In the genomic region with DNA sequence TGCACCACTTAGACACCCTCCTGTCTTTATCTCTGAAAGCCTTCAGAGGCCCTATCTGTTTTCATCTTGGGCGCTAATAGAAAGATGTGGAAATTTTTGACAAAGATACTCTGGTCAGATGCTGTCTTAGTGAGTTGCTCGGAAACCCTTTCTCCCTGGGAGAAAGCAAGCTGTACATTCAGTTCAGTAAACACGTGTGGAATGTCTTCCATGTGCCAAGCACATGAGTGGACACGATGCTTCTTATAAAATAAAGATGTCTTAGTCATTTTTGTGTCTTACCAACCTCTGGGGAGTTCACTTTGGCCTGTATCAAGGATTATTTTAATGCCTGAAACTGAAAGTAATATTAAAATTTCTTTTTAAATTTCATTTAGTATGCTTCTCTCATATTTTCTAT, we compare ENCODE assay signal across 20 mouse cellular contexts. TPM values are rescaled to one million over a fixed set of nuclear protein-coding genes. Genes with fewer than 3 reads are reported as not detected.
DNase-seq lines count a peak whose midpoint lies in the region; ATAC-seq and TF ChIP-seq lines count a peak whose summit lies in the region.
"Had no signal": no experiment of that assay in that cellular context is flagged by ENCODE, and none has a peak within 500 bp of the region (broad histone marks: within the 10 kb centered on the region; RNA-seq: fewer than 3 reads in every experiment).

No protein-coding gene starts in this region.

- H3K36me3 ChIP-seq in lung, embryonic 15.5 days: no peaks in the 10 kb centered on the region
- no peaks in the 10 kb centered on the region for H3K36me3 ChIP-seq in C2C12 (ENCODE audit: control insufficient read depth, insufficient read depth)
- H3K36me3 ChIP-seq: embryonic facial prominence, embryonic 15.5 days; forebrain, embryonic 15.5 days; heart, embryonic 12.5 days; hindbrain, embryonic 10.5 days; intestine, embryonic 15.5 days had no signal

- H3K4me1 ChIP-seq in lung, embryonic 15.5 days: no peaks in the 10 kb centered on the region
- H3K4me1 ChIP-seq in embryonic fibroblast, embryonic 13.5 days (ENCODE audit: control insufficient read depth, insufficient read depth, low read length): peaks cover 11% of the 10 kb centered on the region
- H3K4me1 ChIP-seq: embryonic facial prominence, embryonic 15.5 days; forebrain, embryonic 15.5 days; heart, embryonic 12.5 days; hindbrain, embryonic 10.5 days; intestine, embryonic 15.5 days had no signal

- H3K79me2 ChIP-seq in C2C12 (ENCODE audit: control insufficient read depth, insufficient read depth): no peaks in the 10 kb centered on the region

- WGBS in lung, embryonic 15.5 days: 56% methylated on average over 4 of the region's 4 CpGs

- no peak overlapping the region for H3ac ChIP-seq in C2C12 (ENCODE audit: control insufficient read depth, insufficient read length, low read depth)

- ATAC-seq in lung, embryonic 15.5 days (ENCODE audit: borderline replicate concordance, extremely low read depth, low FRiP score, low TSS enrichment): no peak
- ATAC-seq: forebrain, embryonic 15.5 days; intestine, embryonic 15.5 days had no signal

- no peak overlapping the region for H3K4me2 ChIP-seq in lung, embryonic 15.5 days
- H3K4me2 ChIP-seq: embryonic facial prominence, embryonic 15.5 days; forebrain, embryonic 15.5 days; heart, embryonic 12.5 days; hindbrain, embryonic 14.5 days; intestine, embryonic 15.5 days had no signal

- no peak for TF ChIP-seq CTCF in C2C12 (IDR thresholded peaks at IDR 0.05; ENCODE audit: control insufficient read depth, insufficient read depth, insufficient read length)
- TF ChIP-seq CTCF in embryonic fibroblast, embryonic 13.5 days (IDR thresholded peaks at IDR 0.05; ENCODE audit: borderline replicate concordance, insufficient read depth, low read length): no peak

- no peaks in the 10 kb centered on the region for H3K9me3 ChIP-seq in lung, embryonic 15.5 days
- H3K9me3 ChIP-seq: embryonic facial prominence, embryonic 15.5 days; forebrain, embryonic 15.5 days; heart, embryonic 12.5 days; hindbrain, embryonic 10.5 days; intestine, embryonic 15.5 days had no signal

- H3K27me3 ChIP-seq in lung, embryonic 15.5 days: peaks cover 3% of the 10 kb centered on the region; the same call in 1 of the 2 replicates
- H3K27me3 ChIP-seq in C2C12 (ENCODE audit: control insufficient read depth, insufficient read depth, insufficient read length): no peaks in the 10 kb centered on the region
- H3K27me3 ChIP-seq: embryonic facial prominence, embryonic 15.5 days; forebrain, embryonic 15.5 days; heart, embryonic 12.5 days; intestine, embryonic 15.5 days had no signal

- peak overlapping the region; percentile 50 for H3K27ac ChIP-seq in lung, embryonic 15.5 days
- H3K27ac ChIP-seq in embryonic fibroblast, embryonic 13.5 days (ENCODE audit: insufficient read depth, low read length): peak overlapping the region; percentile 98
- H3K27ac ChIP-seq: embryonic facial prominence, embryonic 15.5 days; forebrain, embryonic 15.5 days; hindbrain, embryonic 10.5 days; hindbrain, embryonic 14.5 days; intestine, embryonic 15.5 days had no signal

- TF ChIP-seq POLR2A in embryonic fibroblast, embryonic 13.5 days (IDR thresholded peaks at IDR 0.05; ENCODE audit: low read depth, low read length): no peak

- no peak overlapping the region for H3K9ac ChIP-seq in lung, embryonic 15.5 days
- H3K9ac ChIP-seq: embryonic facial prominence, embryonic 15.5 days; forebrain, embryonic 15.5 days; heart, embryonic 12.5 days; hindbrain, embryonic 14.5 days; intestine, embryonic 15.5 days had no signal

- H3K4me3 ChIP-seq in lung, embryonic 15.5 days: no peak overlapping the region
- H3K4me3 ChIP-seq in C2C12 (ENCODE audit: insufficient read depth, poor library complexity, severe bottlenecking): no peak overlapping the region
- no peak overlapping the region for H3K4me3 ChIP-seq in embryonic fibroblast, embryonic 13.5 days (ENCODE audit: insufficient read depth, low read length)
- H3K4me3 ChIP-seq: embryonic facial prominence, embryonic 15.5 days; forebrain, embryonic 15.5 days; heart, embryonic 12.5 days; hindbrain, embryonic 10.5 days; intestine, embryonic 15.5 days had no signal

- peak; percentile 4 for DNase-seq in gastrocnemius, adult 18-20 months (ENCODE audit: low spot score)
- no peak for DNase-seq in gastrocnemius, postnatal 36 days
- no peak for DNase-seq in lung, postnatal 36 days
- DNase-seq in c-Kit-positive CD71-positive TER-119-positive erythroid progenitor cells, embryonic 14.5 days (ENCODE audit: low spot score): no peak
- DNase-seq in left cerebral cortex, adult 8-10 months (ENCODE audit: low spot score in 2 of 2): no peak
- DNase-seq: adrenal gland, postnatal 10 days; cerebellum, adult 18-20 months; cerebellum, adult 9-11 months; cerebellum, postnatal 36 days had no signal

- no peaks in the 10 kb centered on the region for H3K79me3 ChIP-seq in C2C12 (ENCODE audit: low read depth)

- intact Hi-C loops in gastrocnemius, postnatal 36 days (cut with DNase I): no loop called here

TF ChIP-seq in C2C12, 6 proteins besides CTCF, POLR2A, EP300 and RAD21:
- TF ChIP-seq CEBPB (IDR thresholded peaks at IDR 0.05; ENCODE audit: low read depth): no peak
- TF ChIP-seq MAX (IDR thresholded peaks at IDR 0.05): peak; percentile 25
- no peak for TF ChIP-seq MYOG (IDR thresholded peaks at IDR 0.05; ENCODE audit: control insufficient read depth, extremely low read depth, insufficient read length)
- no peak for TF ChIP-seq FOSL1 (IDR thresholded peaks at IDR 0.05; ENCODE audit: insufficient read depth, low read length, poor library complexity, severe bottlenecking)
- no peak for TF ChIP-seq USF1 (IDR thresholded peaks at IDR 0.05; ENCODE audit: low read depth)
- no peak for TF ChIP-seq MYOD1 (IDR thresholded peaks at IDR 0.05; ENCODE audit: control insufficient read depth, insufficient read length, low read depth)

RNA-seq across cellular contexts. Expression of gene Vegfd, which starts 6.5 kb away (rescaled TPM):
- 1 to 10 TPM; 1.9 to 3.0 TPM for total RNA-seq in gastrocnemius, adult 18-20 months (2021)
- total RNA-seq in gastrocnemius, postnatal 36 days (2021): 1 to 10 TPM; 1.9 to 2.3 TPM
- 48.1 and 52.2 TPM in 2 replicates for polyA plus RNA-seq in lung, embryonic 15.5 days (2015; fragmentation: Nextera tagmentation; extraction: Ambion mirVana)
- polyA plus RNA-seq in C2C12 (2012; fragmentation: generic; extraction: Trizol): 2.8 TPM
- 34.7 and 58.0 TPM in 2 replicates for polyA plus RNA-seq in embryonic fibroblast, embryonic 13.5 days (2011; ENCODE audit: insufficient read length, low read depth, missing spikeins)
- 1 to 10 TPM; 2.1 to 3.2 (median 2.3) TPM for total RNA-seq in left cerebral cortex, adult 8-10 months (2022)

RNA-seq across cellular contexts. Expression of gene Piga, which starts 39.9 kb away (rescaled TPM):
- 1 to 10 TPM; 1.6 to 2.4 TPM for total RNA-seq in gastrocnemius, adult 18-20 months (2021)
- 1 to 10 TPM; 1.6 to 1.7 TPM for total RNA-seq in gastrocnemius, postnatal 36 days (2021)
- 18.8 and 19.8 TPM in 2 replicates for polyA plus RNA-seq in lung, embryonic 15.5 days (2015; fragmentation: Nextera tagmentation; extraction: Ambion mirVana)
- 3.2 TPM for polyA plus RNA-seq in C2C12 (2012; fragmentation: generic; extraction: Trizol)
- 11.3 and 13.7 TPM in 2 replicates for polyA plus RNA-seq in embryonic fibroblast, embryonic 13.5 days (2011; ENCODE audit: insufficient read length, low read depth, missing spikeins)
- total RNA-seq in left cerebral cortex, adult 8-10 months (2022): 1 to 10 TPM; 6.0 to 6.9 (median 6.2) TPM

RNA-seq across cellular contexts. Expression of gene Asb11, which starts 57.1 kb away (rescaled TPM):
- total RNA-seq in gastrocnemius, adult 18-20 months (2021): 100 to 1,000 TPM; 152 to 195 TPM
- total RNA-seq in gastrocnemius, postnatal 36 days (2021): 100 to 1,000 TPM in 1 of 2 experiments, 10 to 100 TPM in 1; 88.8 to 114 TPM
- 0.65 and 1.3 TPM in 2 replicates for polyA plus RNA-seq in lung, embryonic 15.5 days (2015; fragmentation: Nextera tagmentation; extraction: Ambion mirVana)
- polyA plus RNA-seq in C2C12 (2012; fragmentation: generic; extraction: Trizol): not detected
- polyA plus RNA-seq in embryonic fibroblast, embryonic 13.5 days (2011; ENCODE audit: insufficient read length, low read depth, missing spikeins): not detected in 2 replicates
- total RNA-seq in left cerebral cortex, adult 8-10 months (2022): 1 to 10 TPM; 5.3 to 7.6 (median 6.4) TPM
- polyA plus RNA-seq: brain, embryonic 14.5 days; embryonic facial prominence, embryonic 15.5 days; forebrain, embryonic 11.5 days; hindbrain, embryonic 10.5 days; hindbrain, embryonic 14.5 days had no signal

Comparison
In these comparisons a context has a peak if more than half of its experiments do, and no peak if none do; other contexts are left out.
1. RNA of gene Asb11, which starts 57.1 kb away (total RNA-seq): 152 to 195 TPM in gastrocnemius, adult 18-20 months and 88.8 to 114 TPM in gastrocnemius, postnatal 36 days; 5.3 to 7.6 TPM in left cerebral cortex, adult 8-10 months; every median in the first group is over 10 times any median in the second.